Mouse (Mus musculus) liver, embryonic 15.5 days (tissue): ENCODE results near the gene Prpf4. TPM values are rescaled to one million over a fixed set of nuclear protein-coding genes. Genes with fewer than 3 reads are reported as not detected.

ENCODE experiments used
- ATAC-seq: fragments of 200-750 bp; cut with Nextera tagmentation; 2 replicates; pipeline ENCODE4 v1.8.0; 2017; ENCODE audit warnings: moderate number of reproducible peaks, mild to moderate bottlenecking, moderate library complexity; ENCODE audit not compliant: insufficient read depth
- H3K27ac ChIP-seq: fragments of 300-500 bp; sonication (generic); replicated peaks from 2 replicates; pipeline ENCODE4 v1.5.1; 2015; ENCODE audit warnings: mild to moderate bottlenecking, inconsistent platforms
- H3K27me3 ChIP-seq: fragments of 300-500 bp; sonication (generic); 2 replicates; pipeline ENCODE4 v1.6.1; 2015; ENCODE audit warnings: mild to moderate bottlenecking, inconsistent platforms
- H3K36me3 ChIP-seq: fragments of 300-500 bp; sonication (generic); replicated peaks from 2 replicates; pipeline ENCODE4 v1.6.1; 2015; ENCODE audit warnings: moderate library complexity, mild to moderate bottlenecking, inconsistent platforms
- H3K4me1 ChIP-seq: fragments of 300-500 bp; sonication (generic); replicated peaks from 2 replicates; pipeline ENCODE4 v1.6.1; 2015; ENCODE audit warnings: inconsistent platforms
- H3K4me2 ChIP-seq: fragments of 300-500 bp; sonication (generic); 2 replicates; pipeline ENCODE4 v1.6.1; 2015; ENCODE audit warnings: moderate library complexity, mild to moderate bottlenecking, inconsistent platforms
- H3K4me3 ChIP-seq: fragments of 300-500 bp; sonication (generic); replicated peaks from 2 replicates; pipeline ENCODE4 v1.5.1; 2015; ENCODE audit warnings: mild to moderate bottlenecking, inconsistent platforms
- H3K9ac ChIP-seq: fragments of 300-500 bp; sonication (generic); 2 replicates; pipeline ENCODE4 v1.6.1; 2015; ENCODE audit warnings: moderate library complexity, mild to moderate bottlenecking, inconsistent platforms
- H3K9me3 ChIP-seq: fragments of 300-500 bp; sonication (generic); replicated peaks from 2 replicates; pipeline ENCODE4 v1.6.1; 2016; ENCODE audit warnings: inconsistent platforms
- WGBS: fragments of 180-500 bp; shearing (Covaris S2); methylation state at CpG from one replicate; pipeline ENCODE4 v1.1.7; 2015; ENCODE audit warnings: mixed read lengths; ENCODE audit not compliant: insufficient replicate concordance; 5-methylcytosine and 5-hydroxymethylcytosine counted together
- polyA plus RNA-seq: library from polyadenylated mRNA; unstranded; fragments of >200 nt; fragmentation: Nextera tagmentation; extraction: Ambion mirVana; gene quantifications from 2 replicates; pipeline ENCODE4 v1.2.1, GENCODE M21; 2015

Prpf4 gene
- polyA plus RNA-seq, 1 experiment from 2014 or later = 9.1 TPM

- no peaks in the 10 kb centered on the region for H3K9me3 ChIP-seq
- no peak overlapping the region for H3K9ac ChIP-seq
- no peak for ATAC-seq
- no peak overlapping the region for H3K4me2 ChIP-seq
- no peaks in the 10 kb centered on the region for H3K4me1 ChIP-seq
- H3K4me3 ChIP-seq = no peak overlapping the region
- H3K27me3 ChIP-seq = no peaks in the 10 kb centered on the region
- H3K36me3 ChIP-seq = no peaks in the 10 kb centered on the region
- H3K27ac ChIP-seq = no peak overlapping the region
- 67% methylated on average over 7 of the region's 7 CpGs for WGBS
These were observed 29.3 kb downstream of the Prpf4 start for GRCm38 (mm10) chr4:62437871-62438270.

GRCm38 (mm10) chr4:62439793-62440192, 31.2 kb downstream of the Prpf4 start:
- no peak overlapping the region for H3K9ac ChIP-seq
- H3K27me3 ChIP-seq = no peaks in the 10 kb centered on the region
- H3K4me3 ChIP-seq = no peak overlapping the region
- no peak for ATAC-seq
- no peaks in the 10 kb centered on the region for H3K4me1 ChIP-seq
- 26% methylated on average over 4 of the region's 4 CpGs for WGBS
- H3K27ac ChIP-seq = no peak overlapping the region
- H3K36me3 ChIP-seq = no peaks in the 10 kb centered on the region
- no peaks in the 10 kb centered on the region for H3K9me3 ChIP-seq
- H3K4me2 ChIP-seq = no peak overlapping the region

DNA sequence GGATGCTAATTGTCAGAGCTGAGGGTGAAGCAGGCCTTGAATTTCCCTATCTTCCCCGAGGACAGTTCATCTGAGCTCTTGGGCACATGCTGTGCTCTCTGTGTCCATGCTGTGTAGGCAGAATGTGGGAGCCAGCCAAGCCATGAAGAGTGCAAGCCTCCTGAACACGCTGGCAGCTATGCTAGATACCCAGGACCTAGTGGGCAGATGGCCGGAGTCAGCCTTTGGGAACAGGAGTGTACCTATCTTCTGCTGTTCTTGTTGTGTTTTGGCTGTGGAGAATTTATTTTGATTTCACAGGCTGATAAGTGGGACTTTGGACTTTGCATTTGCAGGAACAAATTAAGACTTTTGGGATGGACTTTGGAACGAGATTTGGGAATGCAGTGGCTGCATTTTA, 31.9 kb downstream of the Prpf4 start:
- H3K4me1 ChIP-seq = no peaks in the 10 kb centered on the region
- no peaks in the 10 kb centered on the region for H3K36me3 ChIP-seq
- H3K27ac ChIP-seq = no peak overlapping the region
- H3K27me3 ChIP-seq = no peaks in the 10 kb centered on the region
- no peak for ATAC-seq
- H3K4me2 ChIP-seq = no peak overlapping the region
- no peak overlapping the region for H3K9ac ChIP-seq
- H3K4me3 ChIP-seq = no peak overlapping the region
- 51% methylated on average over 4 of the region's 4 CpGs for WGBS
- no peaks in the 10 kb centered on the region for H3K9me3 ChIP-seq

DNA sequence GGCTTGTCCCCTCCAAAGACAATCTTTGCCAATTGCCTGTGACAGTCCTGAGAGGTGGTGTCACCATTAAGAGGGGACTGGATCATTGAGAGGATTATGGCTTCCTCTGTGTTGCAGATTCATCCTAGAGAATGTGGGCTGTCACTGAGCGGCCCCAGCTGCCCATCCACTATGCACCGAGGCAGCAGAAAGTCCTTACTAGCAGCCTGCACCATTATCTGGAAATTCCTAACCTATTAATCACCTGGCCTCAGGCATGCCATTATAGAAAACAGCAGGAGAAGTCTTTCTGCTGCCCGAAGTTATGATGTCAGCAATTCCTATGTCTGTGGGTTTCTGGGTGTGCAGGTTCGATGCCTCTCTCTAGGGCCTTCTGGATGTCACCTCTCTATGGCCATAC, 32.4 kb downstream of the Prpf4 start:
- Histone ChIP-seq H3K27me3 (no peaks in the 10 kb centered on the region), H3K4me2 (no peak overlapping the region), H3K36me3 (no peaks in the 10 kb centered on the region), H3K27ac (no peak overlapping the region), H3K9me3 (no peaks in the 10 kb centered on the region), H3K4me3 (no peak overlapping the region), H3K4me1 (no peaks in the 10 kb centered on the region), H3K9ac (no peak overlapping the region)
- 56% methylated on average over 4 of the region's 4 CpGs for WGBS
- ATAC-seq = no peak

DNA sequence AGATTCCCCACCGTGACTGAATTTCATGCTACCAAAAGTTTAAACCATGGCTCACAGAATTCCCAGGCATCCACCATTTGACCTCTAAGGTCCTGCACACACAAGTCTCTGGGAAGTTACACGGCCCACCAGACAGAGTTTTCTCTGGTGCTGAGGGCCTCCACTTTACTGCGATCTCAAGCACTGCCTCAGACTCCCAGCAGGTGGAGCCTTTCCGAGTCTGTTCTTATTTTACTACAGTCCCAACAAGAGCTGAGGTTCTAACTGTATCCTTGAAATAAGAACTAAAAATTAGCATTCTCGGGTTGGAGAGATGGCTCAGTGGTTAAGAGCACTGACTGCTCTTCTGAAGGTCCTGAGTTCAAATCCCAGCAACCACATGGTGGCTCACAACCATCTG, 46.4 kb downstream of the Prpf4 start:
- Histone ChIP-seq H3K27me3 (no peaks in the 10 kb centered on the region), H3K4me2 (no peak overlapping the region), H3K4me1 (no peaks in the 10 kb centered on the region), H3K36me3 (no peaks in the 10 kb centered on the region), H3K4me3 (no peak overlapping the region), H3K27ac (no peak overlapping the region), H3K9me3 (no peaks in the 10 kb centered on the region), H3K9ac (no peak overlapping the region)
- WGBS = 42% methylated on average over 5 of the region's 5 CpGs
- no peak for ATAC-seq

GRCm38 (mm10) chr4:62459081-62459480, 50.5 kb downstream of the Prpf4 start:
- H3K4me2 ChIP-seq = no peak overlapping the region
- no peak overlapping the region for H3K9ac ChIP-seq
- no peaks in the 10 kb centered on the region for H3K27me3 ChIP-seq
- no peak overlapping the region for H3K27ac ChIP-seq
- H3K4me1 ChIP-seq = no peaks in the 10 kb centered on the region
- WGBS = 76% methylated on average over 3 of the region's 3 CpGs
- no peak overlapping the region for H3K4me3 ChIP-seq
- H3K9me3 ChIP-seq = no peaks in the 10 kb centered on the region
- no peaks in the 10 kb centered on the region for H3K36me3 ChIP-seq
- no peak for ATAC-seq

DNA sequence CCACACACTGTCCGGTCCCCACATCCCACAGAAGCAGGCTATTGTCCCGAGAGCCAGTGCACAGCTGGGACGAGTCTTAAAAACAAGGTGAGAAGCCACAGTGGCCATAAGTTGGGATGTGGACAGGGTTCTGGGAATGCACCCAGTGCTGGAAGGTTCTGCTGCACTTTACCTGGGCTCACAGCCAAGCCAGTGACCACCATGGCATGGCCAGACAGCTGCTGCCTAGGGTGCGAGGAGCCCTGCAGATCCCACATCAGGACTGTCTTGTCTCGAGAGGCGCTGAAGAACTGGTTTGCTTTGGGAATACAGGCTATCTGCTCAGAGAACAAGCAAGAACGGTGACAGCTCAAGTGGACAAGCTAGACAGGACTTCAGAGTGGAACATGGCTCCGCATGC, 51.8 kb downstream of the Prpf4 start:
- Histone ChIP-seq H3K36me3 (no peaks in the 10 kb centered on the region), H3K27ac (no peak overlapping the region), H3K4me3 (no peak overlapping the region), H3K9ac (no peak overlapping the region), H3K4me2 (no peak overlapping the region), H3K27me3 (no peaks in the 10 kb centered on the region), H3K4me1 (no peaks in the 10 kb centered on the region), H3K9me3 (no peaks in the 10 kb centered on the region)
- 75% methylated on average over 8 of the region's 8 CpGs for WGBS
- no peak for ATAC-seq

DNA sequence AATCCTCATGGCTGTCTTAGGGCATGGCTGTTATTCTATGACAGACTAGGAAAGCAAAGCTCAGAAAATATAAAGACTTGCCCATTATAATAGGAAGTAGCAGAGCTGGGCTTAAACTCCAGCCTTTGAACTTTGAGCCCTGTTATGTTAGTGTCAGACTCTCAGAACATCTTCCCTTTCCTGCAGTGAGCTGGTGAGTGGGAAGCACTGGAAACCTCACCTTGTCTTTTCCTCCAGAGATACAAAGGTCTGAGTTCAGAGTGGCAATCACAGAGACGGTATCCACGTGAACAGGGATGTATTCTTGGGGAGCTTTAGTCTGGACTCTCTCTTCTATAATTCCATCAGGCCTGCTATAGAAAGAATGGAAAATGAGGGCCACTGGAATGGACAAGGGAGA, 54.5 kb downstream of the Prpf4 start:
- Histone ChIP-seq H3K27ac (no peak overlapping the region), H3K9ac (no peak overlapping the region), H3K4me3 (no peak overlapping the region), H3K4me1 (no peaks in the 10 kb centered on the region), H3K36me3 (no peaks in the 10 kb centered on the region), H3K27me3 (no peaks in the 10 kb centered on the region), H3K4me2 (no peak overlapping the region), H3K9me3 (no peaks in the 10 kb centered on the region)
- 61% methylated on average over 2 of the region's 2 CpGs for WGBS
- no peak for ATAC-seq

- Histone ChIP-seq H3K36me3 (no peaks in the 10 kb centered on the region), H3K4me3 (no peak overlapping the region), H3K27ac (no peak overlapping the region), H3K27me3 (no peaks in the 10 kb centered on the region), H3K9me3 (no peaks in the 10 kb centered on the region), H3K4me2 (no peak overlapping the region), H3K4me1 (peaks cover 7% of the 10 kb centered on the region), H3K9ac (no peak overlapping the region)
- WGBS = 78% methylated on average over 1 of the region's 1 CpGs
- no peak for ATAC-seq
These were observed 59.6 kb downstream of the Prpf4 start for GRCm38 (mm10) chr4:62468158-62468557.

DNA sequence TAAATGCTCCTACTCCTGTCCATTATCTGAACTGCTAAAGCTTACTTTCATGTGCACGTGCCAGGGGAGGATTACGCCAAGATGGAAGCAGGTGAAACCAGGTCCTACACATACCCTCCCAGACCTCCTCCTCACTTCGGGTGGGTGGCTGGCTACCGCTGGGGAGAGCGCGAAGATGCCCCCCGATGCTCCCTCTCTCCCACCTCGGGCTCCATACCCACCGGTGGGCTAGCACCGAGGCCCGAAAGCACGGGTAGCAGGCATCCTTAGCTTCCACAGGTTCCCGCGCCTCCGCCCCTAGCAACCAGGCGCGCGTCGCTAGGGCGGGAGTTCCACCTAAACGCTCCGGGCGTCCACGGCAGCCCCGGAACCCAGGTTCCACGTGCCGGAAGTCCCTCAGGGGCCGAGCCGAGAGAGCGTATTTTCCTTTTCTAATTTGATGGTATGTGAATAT, 62.0 kb downstream of the Prpf4 start, which contains the start of gene Wdr31:
Wdr31 (minus strand) TSS at position 299 of the 454 bp plus-strand sequence.
- H3K27ac ChIP-seq = 0 out of 2 replicates have a peak within 1 kb of the TSS, but pooled peaks have one; percentile 16
- H3K4me3 ChIP-seq = peak within 1 kb of the TSS; percentile 68
- 0 out of 2 replicates have a peak, but pooled peaks cover under 1% of the 10 kb centered on the region for H3K27me3 ChIP-seq
- peak; percentile 84 for ATAC-seq
- peak within 1 kb of the TSS; percentile 52 for H3K9ac ChIP-seq
- H3K36me3 ChIP-seq = no peaks in the 10 kb centered on the region
- peak within 1 kb of the TSS; percentile 90 for H3K4me2 ChIP-seq
- peaks cover 12% of the 10 kb centered on the region for H3K4me1 ChIP-seq
- WGBS = 2% methylated on average over 30 of the region's 30 CpGs
- no peaks in the 10 kb centered on the region for H3K9me3 ChIP-seq

- no peak overlapping the region for H3K4me2 ChIP-seq
- ATAC-seq = no peak
- H3K27ac ChIP-seq = no peak overlapping the region
- 89% methylated on average over 2 of the region's 2 CpGs for WGBS
- no peaks in the 10 kb centered on the region for H3K36me3 ChIP-seq
- no peak overlapping the region for H3K4me3 ChIP-seq
- no peaks in the 10 kb centered on the region for H3K9me3 ChIP-seq
- peaks cover 10% of the 10 kb centered on the region for H3K27me3 ChIP-seq
- no peak overlapping the region for H3K9ac ChIP-seq
- peaks cover 12% of the 10 kb centered on the region for H3K4me1 ChIP-seq
These were observed 63.5 kb downstream of the Prpf4 start for GRCm38 (mm10) chr4:62472071-62472470.

GRCm38 (mm10) chr4:62475131-62475530, 66.5 kb downstream of the Prpf4 start:
- Histone ChIP-seq H3K27me3 (peaks cover 39% of the 10 kb centered on the region), H3K27ac (no peak overlapping the region), H3K4me2 (no peak overlapping the region), H3K4me3 (no peak overlapping the region), H3K9me3 (no peaks in the 10 kb centered on the region), H3K4me1 (peaks cover 21% of the 10 kb centered on the region), H3K36me3 (no peaks in the 10 kb centered on the region), H3K9ac (no peak overlapping the region)
- WGBS = 80% methylated on average over 2 of the region's 2 CpGs
- no peak for ATAC-seq
